Mouse (Mus musculus) midbrain, embryonic 15.5 days (tissue): Measurements from ENCODE around the gene Adi1. TPM values are rescaled to one million over a fixed set of nuclear protein-coding genes. Genes with fewer than 3 reads are reported as not detected.

Experiments
- ATAC-seq: fragments of 200-750 bp; cut with Nextera tagmentation; replicated peaks from 2 replicates; pipeline ENCODE4 v1.8.0; 2017; ENCODE audit warnings: moderate TSS enrichment
- H3K27ac ChIP-seq: fragments of 300-500 bp; sonication (generic); 2 replicates; pipeline ENCODE4 v1.5.1; 2015; ENCODE audit warnings: mild to moderate bottlenecking, inconsistent platforms
- H3K27me3 ChIP-seq: fragments of 300-500 bp; sonication (generic); replicated peaks from 2 replicates; pipeline ENCODE4 v1.6.1; 2015; ENCODE audit warnings: inconsistent platforms
- H3K36me3 ChIP-seq: fragments of 300-500 bp; sonication (generic); replicated peaks from 2 replicates; pipeline ENCODE4 v1.6.1; 2015; ENCODE audit warnings: inconsistent platforms
- H3K4me1 ChIP-seq: fragments of 300-500 bp; sonication (generic); 2 replicates; pipeline ENCODE4 v1.6.1; 2015; ENCODE audit warnings: inconsistent platforms
- H3K4me2 ChIP-seq: fragments of 300-500 bp; sonication (generic); 2 replicates; pipeline ENCODE4 v1.6.1; 2015; ENCODE audit warnings: inconsistent platforms, mild to moderate bottlenecking, moderate library complexity
- H3K4me3 ChIP-seq: fragments of 300-500 bp; sonication (generic); 2 replicates; pipeline ENCODE4 v1.5.1; 2015; ENCODE audit warnings: mild to moderate bottlenecking, inconsistent platforms
- H3K9ac ChIP-seq: fragments of 300-500 bp; sonication (generic); 2 replicates; pipeline ENCODE4 v1.6.1; 2015; ENCODE audit warnings: mild to moderate bottlenecking, inconsistent platforms
- H3K9me3 ChIP-seq: fragments of 300-500 bp; sonication (generic); 2 replicates; pipeline ENCODE4 v1.6.1; 2016; ENCODE audit warnings: inconsistent platforms
- WGBS: fragments of 180-500 bp; shearing (Covaris S2); methylation state at CpG from one replicate; pipeline ENCODE4 v1.1.7; 2015; ENCODE audit warnings: mixed read lengths; 5-methylcytosine and 5-hydroxymethylcytosine counted together
- microRNA-seq: library from miRNA; unstranded; fragments of <30 nt; microRNA quantifications from one replicate; pipeline ENCODE4, GENCODE M21; 2016
- polyA plus RNA-seq: library from polyadenylated mRNA; unstranded; fragments of >200 nt; fragmentation: Nextera tagmentation; extraction: Ambion mirVana; gene quantifications from 2 replicates; pipeline ENCODE4 v1.2.1, GENCODE M21; 2015

Adi1 gene
- polyA plus RNA-seq, 1 experiment from 2014 or later = 23.8 TPM

GRCm38 (mm10) chr12:28724366-28724765, 49.3 kb downstream of the Adi1 start:
- Histone ChIP-seq H3K36me3 (peaks cover 21% of the 10 kb centered on the region), H3K9me3 (no peaks in the 10 kb centered on the region), H3K4me2 (no peak overlapping the region), H3K4me3 (no peak overlapping the region), H3K4me1 (no peaks in the 10 kb centered on the region), H3K27ac (no peak overlapping the region), H3K9ac (no peak overlapping the region), H3K27me3 (no peaks in the 10 kb centered on the region)
- 64% methylated on average over 3 of the region's 3 CpGs for WGBS
- ATAC-seq = no peak

GRCm38 (mm10) chr12:28726204-28726603, 51.2 kb downstream of the Adi1 start:
- no peaks in the 10 kb centered on the region for H3K27me3 ChIP-seq
- no peaks in the 10 kb centered on the region for H3K4me1 ChIP-seq
- WGBS = 93% methylated on average over 4 of the region's 4 CpGs
- H3K4me3 ChIP-seq = no peak overlapping the region
- peaks cover 11% of the 10 kb centered on the region; the same call in 1 of the 2 replicates for H3K36me3 ChIP-seq
- no peak for ATAC-seq
- H3K9me3 ChIP-seq = no peaks in the 10 kb centered on the region
- no peak overlapping the region for H3K27ac ChIP-seq
- no peak overlapping the region for H3K4me2 ChIP-seq
- H3K9ac ChIP-seq = no peak overlapping the region

DNA sequence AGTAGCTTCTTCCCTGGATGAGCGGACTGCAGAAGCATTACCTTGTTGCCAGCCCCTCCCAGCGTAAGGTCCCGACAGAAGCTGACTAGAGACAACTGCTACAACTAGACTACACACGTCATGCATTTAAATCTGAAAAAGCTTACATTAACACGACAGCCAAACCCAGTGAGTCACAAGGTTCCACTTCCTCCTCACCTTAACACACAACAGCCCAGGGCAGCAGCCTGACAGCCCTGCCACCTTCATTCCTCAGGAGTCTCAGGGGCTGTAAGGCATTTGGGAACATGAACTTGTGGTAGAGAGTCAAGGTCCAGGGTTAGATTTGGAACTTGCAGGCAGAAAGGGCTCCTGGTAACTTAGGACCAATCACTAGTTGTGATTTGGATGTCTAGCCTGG, 52.0 kb downstream of the Adi1 start:
- H3K9ac ChIP-seq = no peak overlapping the region
- H3K4me1 ChIP-seq = no peaks in the 10 kb centered on the region
- H3K4me2 ChIP-seq = no peak overlapping the region
- H3K4me3 ChIP-seq = no peak overlapping the region
- no peak for ATAC-seq
- WGBS = 94% methylated on average over 5 of the region's 5 CpGs
- H3K36me3 ChIP-seq = 0 out of 2 replicates have a peak, but pooled peaks cover 7% of the 10 kb centered on the region
- no peak overlapping the region for H3K27ac ChIP-seq
- H3K9me3 ChIP-seq = no peaks in the 10 kb centered on the region
- no peaks in the 10 kb centered on the region for H3K27me3 ChIP-seq

Small RNA genes within 50 kb of the gene (microRNA-seq; reads per million reads assigned to microRNA genes)
- gene Mir6937 = not detected

Other genes starting within 250 kb of the Adi1 start
- gene Dcdc2c, start 122.8 kb upstream of the Adi1 start, polyA plus RNA-seq = 0.13 and 0.31 TPM in 2 replicates
- gene Allc, start 92.7 kb upstream of the Adi1 start, polyA plus RNA-seq = 0.20 and 0.23 TPM in 2 replicates
- gene Colec11, start 51.9 kb upstream of the Adi1 start, polyA plus RNA-seq = 1.0 TPM in 2 replicates
- gene Rps7, start 39.3 kb upstream of the Adi1 start, polyA plus RNA-seq = 356 and 383 TPM in 2 replicates
- gene Rnaseh1, start 25.6 kb upstream of the Adi1 start, polyA plus RNA-seq = 24.1 and 27.2 TPM in 2 replicates
- gene Trappc12, start 75.2 kb downstream of the Adi1 start, polyA plus RNA-seq = 46.4 and 46.7 TPM in 2 replicates
- gene Eipr1, start 76.6 kb downstream of the Adi1 start, polyA plus RNA-seq = 79.2 and 85.6 TPM in 2 replicates